Mouse (Mus musculus) CH12.LX (cell line): ENCODE measurements around the gene Cpeb3. TPM values are rescaled to one million over a fixed set of nuclear protein-coding genes. Genes with fewer than 3 reads are reported as not detected.

Source experiments
- DNase-seq: peaks from one replicate; pipeline ENCODE4 v3.0.0-alpha.2; 2013; ENCODE audit errors: extremely low read depth
- H3K27ac ChIP-seq: 2 replicates; pipeline ENCODE4 v1.5.1; 2012; ENCODE audit warnings: low read depth, mild to moderate bottlenecking, control low read depth, moderate library complexity; ENCODE audit not compliant: insufficient read depth
- H3K27me3 ChIP-seq: replicated peaks from 2 replicates; pipeline ENCODE3; 2012; ENCODE audit warnings: inconsistent platforms
- H3K36me3 ChIP-seq, 2 experiments: replicated peaks in 1 of 2; 2 replicates each; pipeline versions ENCODE3 to v1.6.1; 2012; ENCODE audit warnings: inconsistent platforms in 1 of 2, low read length in 1 of 2, mild to moderate bottlenecking in 1 of 2, mixed read lengths in 1 of 2, moderate library complexity in 1 of 2; ENCODE audit not compliant: control insufficient read depth in 1 of 2, insufficient read depth in 1 of 2
- H3K4me1 ChIP-seq, 2 experiments: 2 replicates each; pipeline ENCODE4 v1.6.1; 2012; ENCODE audit warnings: inconsistent platforms in 1 of 2, moderate library complexity in 1 of 2; ENCODE audit not compliant: insufficient read depth in 2 of 2, control insufficient read depth in 1 of 2
- H3K4me2 ChIP-seq: 2 replicates; pipeline ENCODE4 v1.6.1; 2012; ENCODE audit warnings: low read depth, mild to moderate bottlenecking, control low read depth; ENCODE audit not compliant: poor library complexity, insufficient read depth, severe bottlenecking
- H3K4me3 ChIP-seq, 3 experiments: fragments of 150-350 bp in 1 of 3; sonication (generic) in 1 of 3; replicated peaks in 1 of 3; 2 replicates each; pipeline versions ENCODE3 to v1.5.1; 2011 to 2012; ENCODE audit warnings: low read depth in 2 of 3, low read length in 2 of 3, mild to moderate bottlenecking in 2 of 3, moderate library complexity in 2 of 3, control low read depth in 1 of 3, improper control_type of control experiment in 1 of 3, inconsistent platforms in 1 of 3, mixed read lengths in 1 of 3; ENCODE audit not compliant: poor library complexity in 1 of 3
- H3K79me2 ChIP-seq: replicated peaks from 2 replicates; pipeline ENCODE4 v1.6.1; 2012; ENCODE audit warnings: mild to moderate bottlenecking, moderate library complexity; ENCODE audit not compliant: control insufficient read depth, poor library complexity, insufficient read depth, severe bottlenecking; ENCODE audit errors: extremely low read depth
- H3K9ac ChIP-seq: 2 replicates; pipeline ENCODE4 v1.6.1; 2012; ENCODE audit warnings: low read depth, mild to moderate bottlenecking, control low read depth, moderate library complexity; ENCODE audit not compliant: insufficient read depth
- H3K9me3 ChIP-seq: replicated peaks from 2 replicates; pipeline ENCODE3; 2012; ENCODE audit warnings: low read length, inconsistent platforms, mixed read lengths
- BHLHE40 ChIP-seq: IDR thresholded peaks from 2 replicates; pipeline ENCODE4 v1.6.1; 2011; ENCODE audit warnings: mild to moderate bottlenecking, low read depth, low read length, improper control_type of control experiment
- CHD1 ChIP-seq: IDR thresholded peaks from 2 replicates; pipeline ENCODE4 v1.6.1; 2012; ENCODE audit warnings: low read depth, low read length, improper control_type of control experiment, inconsistent platforms
- EP300 ChIP-seq: IDR thresholded peaks from 2 replicates; pipeline ENCODE4 v1.6.1; 2011; ENCODE audit warnings: low read length, improper control_type of control experiment
- ETS1 ChIP-seq: conservative IDR thresholded peaks from 2 replicates; pipeline ENCODE4 v1.6.1; 2012; ENCODE audit warnings: low read depth, mild to moderate bottlenecking, inconsistent platforms, low read length, improper control_type of control experiment, moderate library complexity
- IRF4 ChIP-seq: IDR thresholded peaks from 2 replicates; pipeline ENCODE4 v1.6.1; 2014; ENCODE audit warnings: low read depth, mild to moderate bottlenecking, inconsistent platforms, low read length, improper control_type of control experiment
- MAX ChIP-seq: IDR thresholded peaks from 2 replicates; pipeline ENCODE4 v1.6.1; 2011; ENCODE audit warnings: low read length, improper control_type of control experiment
- NRF1 ChIP-seq: IDR thresholded peaks from 2 replicates; pipeline ENCODE4 v1.6.1; 2014; ENCODE audit warnings: low read depth, mild to moderate bottlenecking, inconsistent platforms, low read length, improper control_type of control experiment, moderate library complexity
- SIN3A ChIP-seq: IDR thresholded peaks from 2 replicates; pipeline ENCODE4 v1.6.1; 2012; ENCODE audit warnings: low read length, improper control_type of control experiment, inconsistent platforms
- SMC3 ChIP-seq: IDR thresholded peaks from 2 replicates; pipeline ENCODE4 v1.6.1; 2011; ENCODE audit warnings: low read depth, low read length, improper control_type of control experiment
- TCF12 ChIP-seq: IDR thresholded peaks from 2 replicates; pipeline ENCODE4 v1.6.1; 2014; ENCODE audit warnings: low read depth, mild to moderate bottlenecking, inconsistent platforms, low read length, improper control_type of control experiment
- USF1 ChIP-seq: IDR thresholded peaks from 2 replicates; pipeline ENCODE4 v1.6.1; 2014; ENCODE audit warnings: low read depth, mild to moderate bottlenecking, inconsistent platforms, low read length, improper control_type of control experiment
- ZNF384 ChIP-seq: IDR thresholded peaks from 2 replicates; pipeline ENCODE4 v1.6.1; 2012; ENCODE audit warnings: low read depth, low read length, improper control_type of control experiment, inconsistent platforms
- dilution Hi-C: fragments of 300-500 bp; cut with MboI; formaldehyde crosslinking; loops from 2 replicates; pipeline ENCODE4 v1.14.3; 2020; ENCODE audit warnings: low sequenced_read_pairs; ENCODE audit not compliant: extremely low pct_unique_long_range_greater_than_20kb, extremely low pct_ligation_motif_present
- in situ Hi-C: fragments of 300-500 bp; cut with MboI; formaldehyde crosslinking; loops from 3 replicates; pipeline ENCODE4 v1.14.3; 2019; ENCODE audit warnings: low sequenced_read_pairs, low pct_ligation_motif_present, low pct_unique_long_range_greater_than_20kb, mixed read lengths
- polyA plus RNA-seq: library from polyadenylated mRNA; unstranded; fragments of >175 nt; gene quantifications from 2 replicates; pipeline ENCODE4 v1.2.1, GENCODE M21; 2012; ENCODE audit warnings: low read depth; ENCODE audit not compliant: insufficient read length
- total RNA-seq, 2 experiments: library from RNA; depleted of rRNA; stranded (reverse); fragments of 300-350 nt in 1 of 2; fragments of >200 nt in 1 of 2; gene quantifications; 2 replicates each; pipeline ENCODE4 v1.2.3; 2012 to 2014

The Cpeb3 gene
- total and polyA plus RNA-seq, 3 experiments: 1.5 to 3.1 (median 1.5) TPM

- peak; percentile 13; the same call in 1 of the 2 replicates for TF ChIP-seq TCF12
Observed at GRCm38 (mm10) chr19:37059623-37060022, 148.8 kb downstream of the Cpeb3 start (continued).

GRCm38 (mm10) chr19:37057161-37057905 is 151.1 kb downstream of the Cpeb3 start:
- H3K79me2 ChIP-seq: no peaks in the 10 kb centered on the region
- TF ChIP-seq EP300 (no peak), USF1 (no peak), CHD1 (0 out of 2 replicates have a peak, but pooled peaks have one; percentile 44)
- no peak for DNase-seq
- H3K9me3 ChIP-seq: no peaks in the 10 kb centered on the region
- H3K36me3 ChIP-seq: peaks cover 0 to 3% of the 10 kb centered on the region in 2 experiments
- H3K27me3 ChIP-seq: no peaks in the 10 kb centered on the region
- no peak overlapping the region for H3K4me3 ChIP-seq
- in situ Hi-C loops: no loop called here
- dilution Hi-C loops: no loop called here
- H3K27ac ChIP-seq: no peak overlapping the region
- H3K9ac ChIP-seq: no peak overlapping the region; the same call in 1 of the 2 replicates
- no peak overlapping the region for H3K4me2 ChIP-seq
- H3K4me1 ChIP-seq: peaks cover 9 to 51% of the 10 kb centered on the region in 2 experiments

- in situ Hi-C loops (no loop called here), dilution Hi-C loops (no loop called here)
- H3K36me3 ChIP-seq: peaks cover 0 to 3% of the 10 kb centered on the region in 2 experiments
- peak overlapping the region; percentile 44; the same call in 1 of the 2 replicates for H3K4me2 ChIP-seq
- no peaks in the 10 kb centered on the region for H3K27me3 ChIP-seq
- H3K27ac ChIP-seq: no peak overlapping the region
- H3K9ac ChIP-seq: no peak overlapping the region
- 0 out of 2 replicates have a peak, but pooled peaks have one; percentile 15 for TF ChIP-seq SIN3A
- peak; percentile 4; the same call in 1 of the 2 replicates for TF ChIP-seq SMC3
- no peak for TF ChIP-seq MAX
- peak; percentile 82 for TF ChIP-seq EP300
- TF ChIP-seq ETS1: 0 out of 2 replicates have a peak, but pooled peaks have one; percentile 17
- no peak for TF ChIP-seq NRF1
- peak; percentile 88 for TF ChIP-seq ZNF384
- peak; percentile 74 for TF ChIP-seq IRF4
- TF ChIP-seq BHLHE40: no peak
- H3K4me3 ChIP-seq: no peak overlapping the region
- peak; percentile 41 for DNase-seq
- H3K79me2 ChIP-seq: no peaks in the 10 kb centered on the region
- peaks cover 9 to 44% of the 10 kb centered on the region in 2 experiments for H3K4me1 ChIP-seq
- H3K9me3 ChIP-seq: no peaks in the 10 kb centered on the region
Observed at GRCm38 (mm10) chr19:37055976-37056556, 152.3 kb downstream of the Cpeb3 start.
